Mouse (Mus musculus): ENCODE data around the gene Thbs1.
"Not testable (repeated sequence)": the region's sequence is repeated elsewhere in the genome, so short reads cannot be mapped to it uniquely, and the experiment has no call there.

The Thbs1 gene

GRCm38 (mm10) chr2:118147749-118148148 lies 36.1 kb downstream of the Thbs1 start:
- DNase-seq (ENCODE audit: low read depth in 2 of 2, low spot score in 2 of 2) = not testable (repeated sequence)

GRCm38 (mm10) chr2:118148321-118149142 lies 36.9 kb downstream of the Thbs1 start:
- DNase-seq (ENCODE audit: low read depth in 2 of 2, low spot score in 2 of 2) = no peak

GRCm38 (mm10) chr2:118149855-118150563 lies 38.3 kb downstream of the Thbs1 start:
- no peak for DNase-seq (ENCODE audit: low read depth in 2 of 2, low spot score in 2 of 2)

GRCm38 (mm10) chr2:118158095-118158494 lies 46.4 kb downstream of the Thbs1 start:
- no peak for DNase-seq (ENCODE audit: low read depth in 2 of 2, low spot score in 2 of 2)

- DNase-seq (ENCODE audit: low read depth in 2 of 2, low spot score in 2 of 2) = no peak
Measured at GRCm38 (mm10) chr2:118159126-118159525, 47.5 kb downstream of the Thbs1 start.

- no peak for DNase-seq (ENCODE audit: low read depth in 2 of 2, low spot score in 2 of 2)
Measured at GRCm38 (mm10) chr2:118160547-118160946, 48.9 kb downstream of the Thbs1 start.

GRCm38 (mm10) chr2:118160991-118161390 lies 49.3 kb downstream of the Thbs1 start:
- DNase-seq (ENCODE audit: low read depth in 2 of 2, low spot score in 2 of 2) = no peak

GRCm38 (mm10) chr2:118162486-118162885 lies 50.8 kb downstream of the Thbs1 start:
- DNase-seq (ENCODE audit: low read depth in 2 of 2, low spot score in 2 of 2) = no peak

GRCm38 (mm10) chr2:118164137-118164536 lies 52.5 kb downstream of the Thbs1 start:
- no peak for DNase-seq (ENCODE audit: low read depth in 2 of 2, low spot score in 2 of 2)

GRCm38 (mm10) chr2:118165691-118166090 lies 54.0 kb downstream of the Thbs1 start:
- DNase-seq (ENCODE audit: low read depth in 2 of 2, low spot score in 2 of 2) = no peak

- DNase-seq (ENCODE audit: low read depth in 2 of 2, low spot score in 2 of 2) = no peak
Measured at GRCm38 (mm10) chr2:118167731-118168130, 56.1 kb downstream of the Thbs1 start.

- no peak for DNase-seq (ENCODE audit: low read depth in 2 of 2, low spot score in 2 of 2)
Measured at GRCm38 (mm10) chr2:118168225-118168624, 56.5 kb downstream of the Thbs1 start.

- DNase-seq (ENCODE audit: low read depth in 2 of 2, low spot score in 2 of 2) = no peak
Measured at GRCm38 (mm10) chr2:118174558-118175383, 63.1 kb downstream of the Thbs1 start.

All from CD8-positive naive resting alpha-beta T cell, adult 2 months (primary cell).